Mouse (Mus musculus) adrenal gland, adult 2 months (tissue): Measurements from ENCODE around the gene Slc15a2. TPM values are rescaled to one million over a fixed set of nuclear protein-coding genes. Genes with fewer than 3 reads are reported as not detected.

Experiments used
- microRNA-seq, 2 experiments: library from miRNA; unstranded; fragments of <30 nt; microRNA quantifications; one replicate each; pipeline ENCODE4 v1.2.0; 2021
- polyA plus RNA-seq: library from polyadenylated mRNA; depleted of rRNA; stranded (reverse); fragments of >200 nt; gene quantifications from 2 replicates; pipeline ENCODE4 v1.2.3, GENCODE M21; 2012; rRNA removed
- total RNA-seq, 2 experiments: library from RNA; stranded (reverse); gene quantifications; 2 replicates each; pipeline ENCODE4 v1.2.3; 2021

Gene Slc15a2
- total and polyA plus RNA-seq, 3 experiments, result 0.20 to 5.3 (median 4.1) TPM

Small RNA genes lying within 50 kb of the gene (microRNA-seq; reads per million reads assigned to microRNA genes)
- 0 reads per million in 2 experiments for gene Gm22617

Other genes with a start within 250 kb of the Slc15a2 start
- not detected for gene Casr, start 222.8 kb downstream of the Slc15a2 start, total RNA-seq
- gene Casr, start 222.8 kb downstream of the Slc15a2 start, polyA plus RNA-seq, result not detected in 2 replicates
- gene Cd86, start 118.9 kb downstream of the Slc15a2 start, total RNA-seq, result 1 to 10 TPM; 1.6 to 2.8 TPM
- gene Cd86, start 118.9 kb downstream of the Slc15a2 start, polyA plus RNA-seq, result 0.19 and 0.48 TPM in 2 replicates
- gene Ildr1, start 91.0 kb downstream of the Slc15a2 start, total RNA-seq, result not detected
- gene Ildr1, start 91.0 kb downstream of the Slc15a2 start, polyA plus RNA-seq, result not detected in 2 replicates
- gene Iqcb1, start 43.4 kb upstream of the Slc15a2 start, total RNA-seq, result 10 to 100 TPM; 13.8 to 18.2 TPM
- gene Iqcb1, start 43.4 kb upstream of the Slc15a2 start, polyA plus RNA-seq, result 0.26 and 1.1 TPM in 2 replicates
- 1 to 10 TPM; 1.4 to 1.8 TPM for gene Eaf2, start 90.0 kb upstream of the Slc15a2 start, total RNA-seq
- not detected in 2 replicates for gene Eaf2, start 90.0 kb upstream of the Slc15a2 start, polyA plus RNA-seq
- 10 to 100 TPM; 68.0 to 98.8 TPM for gene Golgb1, start 90.2 kb upstream of the Slc15a2 start, total RNA-seq
- gene Golgb1, start 90.2 kb upstream of the Slc15a2 start, polyA plus RNA-seq, result 50.7 and 55.0 TPM in 2 replicates
- gene Hcls1, start 150.0 kb upstream of the Slc15a2 start, total RNA-seq, result 10 to 100 TPM; 10.3 to 15.4 TPM
- gene Hcls1, start 150.0 kb upstream of the Slc15a2 start, polyA plus RNA-seq, result 7.7 and 8.1 TPM in 2 replicates
- under 1 TPM; 0.28 to 0.29 TPM for gene Fbxo40, start 205.5 kb upstream of the Slc15a2 start, total RNA-seq
- 0.04 and 0.12 TPM in 2 replicates for gene Fbxo40, start 205.5 kb upstream of the Slc15a2 start, polyA plus RNA-seq
- gene Polq, start 226.8 kb upstream of the Slc15a2 start, total RNA-seq, result under 1 TPM; 0.35 to 0.75 TPM
- gene Polq, start 226.8 kb upstream of the Slc15a2 start, polyA plus RNA-seq, result 0.06 TPM in 1 of 2 replicates, not detected in the other